Mouse (Mus musculus) stomach, postnatal 0 days (tissue): Measurements from ENCODE around the gene Ampd1.

Source experiments
- CTCF ChIP-seq: IDR thresholded peaks from 2 replicates; pipeline ENCODE4 v1.5.1; 2016; ENCODE audit warnings: antibody characterized with exemption, low read depth, mild to moderate bottlenecking, moderate library complexity
- EP300 ChIP-seq: optimal IDR thresholded peaks from 2 replicates; pipeline ENCODE3; 2016; ENCODE audit warnings: antibody characterized with exemption

DNA sequence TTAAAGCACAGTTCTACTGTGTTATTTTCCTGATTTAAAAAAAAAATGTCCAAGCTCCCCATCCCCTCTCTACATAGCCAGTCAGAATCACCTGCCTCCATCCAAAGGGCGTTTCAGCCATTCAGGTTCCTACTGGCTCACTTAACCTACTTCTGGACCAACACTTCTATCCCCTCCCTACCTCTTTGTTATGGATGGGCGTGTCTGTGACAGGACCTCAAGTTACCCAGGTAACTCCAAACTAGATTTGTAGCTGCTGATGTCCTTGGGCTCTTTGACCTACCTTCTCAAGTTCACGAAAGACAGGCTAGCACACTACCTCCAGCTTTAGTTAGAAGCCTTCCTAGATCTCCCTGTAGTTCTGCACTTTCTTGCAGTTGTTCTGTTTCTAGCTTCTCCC, 12.2 kb downstream of the Ampd1 start:
- TF ChIP-seq CTCF (no peak), EP300 (no peak)
